Mouse (Mus musculus) brain, embryonic 18.5 days (tissue): ENCODE measurements around the gene March1.

Source experiments
- DNase-seq: peaks from one replicate; pipeline ENCODE4 v3.0.0-alpha.2; 2012; ENCODE audit warnings: low read depth, low spot score

March1 gene

GRCm38 (mm10) chr8:66511537-66511936 is 893.8 kb downstream of the March1 start, which contains the start of gene Tktl2:
Gene Tktl2, plus strand, starts transcription at chr8:66511756.
- DNase-seq: no peak

- no peak for DNase-seq
Observed at GRCm38 (mm10) chr8:66519149-66519548, 901.4 kb downstream of the March1 start.

GRCm38 (mm10) chr8:66520576-66520975 is 902.9 kb downstream of the March1 start:
- DNase-seq: no peak
